Mouse (Mus musculus): ENCODE measurements at regions not wholly inside any gene's neighbourhood (a gene's known extent, or its start where the extent isn't known, plus 50 kb on each side); places are given as distances from the start of the nearest gene placed in this dataset.

DNA sequence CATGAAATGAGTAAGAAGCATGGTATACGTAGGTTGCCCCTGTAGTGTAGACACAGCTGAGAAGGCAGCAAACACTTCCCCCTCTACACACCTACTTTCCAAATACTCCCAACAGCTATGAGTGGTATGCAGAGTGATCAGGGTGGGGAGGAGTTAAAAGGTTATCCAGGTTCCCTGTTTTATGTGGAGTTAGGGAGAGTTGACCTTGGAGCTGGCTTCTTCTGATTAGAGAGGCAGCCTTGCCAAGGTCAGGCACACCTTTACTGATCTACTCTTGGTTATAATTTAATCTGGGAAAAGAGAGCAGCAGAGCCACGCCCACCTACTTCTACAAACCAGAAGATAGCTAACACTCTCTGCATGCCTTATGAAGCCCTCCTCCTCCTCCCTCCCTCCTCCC, 106.7 kb upstream of the Magi1 start:
- H3K36me3 ChIP-seq (ENCODE audit: control insufficient read depth, insufficient read depth, low read length, poor library complexity, severe bottlenecking): no peaks in the 10 kb centered on the region
- no peak overlapping the region for H3K9ac ChIP-seq (ENCODE audit: low read depth, poor library complexity, severe bottlenecking)
- no peaks in the 10 kb centered on the region for H3K4me1 ChIP-seq (ENCODE audit: control insufficient read depth, insufficient read depth, low read length)
- no peak overlapping the region for H3K4me3 ChIP-seq (ENCODE audit: low read depth, low read length)
- no peaks in the 10 kb centered on the region for H3K9me3 ChIP-seq (replicated peaks; ENCODE audit: control insufficient read depth, insufficient read depth, low read length, poor library complexity, severe bottlenecking)
- no peak overlapping the region for H3K27ac ChIP-seq (ENCODE audit: insufficient read depth, low read length)
- H3K27me3 ChIP-seq (ENCODE audit: control insufficient read depth, insufficient read depth, low read length, poor library complexity, severe bottlenecking): 0 out of 2 replicates have a peak, but pooled peaks cover 1% of the 10 kb centered on the region
- no peak for TF ChIP-seq POLR2A (IDR thresholded peaks at IDR 0.05; ENCODE audit: insufficient read depth, low read length)
- TF ChIP-seq EP300 (IDR thresholded peaks at IDR 0.05; ENCODE audit: insufficient read depth, low read depth, low read length): no peak
- TF ChIP-seq CTCF (IDR thresholded peaks at IDR 0.05; ENCODE audit: low read depth, low read length): no peak

DNA sequence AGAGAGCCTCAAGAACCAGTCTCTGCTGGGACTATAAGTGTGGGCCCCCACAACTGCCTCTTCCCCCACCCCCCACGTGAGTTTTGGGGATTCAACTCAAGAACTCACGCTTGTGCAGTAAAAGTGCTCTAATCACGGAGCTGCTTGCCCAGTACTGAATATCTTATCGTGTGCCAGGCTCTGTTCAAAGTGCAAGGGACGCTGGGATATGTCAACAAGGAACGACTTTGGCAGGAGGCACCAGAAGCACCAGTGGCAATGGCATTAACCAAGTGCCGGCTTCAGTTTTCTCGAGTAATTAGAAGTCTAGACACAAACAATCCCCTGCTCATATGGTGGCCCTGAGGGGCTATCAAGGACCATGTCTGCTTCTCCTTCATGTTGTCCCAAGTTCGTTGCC, 106.0 kb upstream of the Magi1 start:
- no peaks in the 10 kb centered on the region for H3K4me1 ChIP-seq (ENCODE audit: control insufficient read depth, insufficient read depth, low read length)
- no peak overlapping the region for H3K4me3 ChIP-seq (ENCODE audit: low read depth, low read length)
- H3K9ac ChIP-seq (ENCODE audit: low read depth, poor library complexity, severe bottlenecking): no peak overlapping the region
- H3K9me3 ChIP-seq (replicated peaks; ENCODE audit: control insufficient read depth, insufficient read depth, low read length, poor library complexity, severe bottlenecking): no peaks in the 10 kb centered on the region
- no peak overlapping the region for H3K27ac ChIP-seq (ENCODE audit: insufficient read depth, low read length)
- H3K36me3 ChIP-seq (ENCODE audit: control insufficient read depth, insufficient read depth, low read length, poor library complexity, severe bottlenecking): no peaks in the 10 kb centered on the region
- TF ChIP-seq CTCF (IDR thresholded peaks at IDR 0.05; ENCODE audit: low read depth, low read length): no peak
- TF ChIP-seq EP300 (IDR thresholded peaks at IDR 0.05; ENCODE audit: insufficient read depth, low read depth, low read length): no peak
- TF ChIP-seq POLR2A (IDR thresholded peaks at IDR 0.05; ENCODE audit: insufficient read depth, low read length): no peak
- 0 out of 2 replicates have a peak, but pooled peaks cover 1% of the 10 kb centered on the region for H3K27me3 ChIP-seq (ENCODE audit: control insufficient read depth, insufficient read depth, low read length, poor library complexity, severe bottlenecking)

DNA sequence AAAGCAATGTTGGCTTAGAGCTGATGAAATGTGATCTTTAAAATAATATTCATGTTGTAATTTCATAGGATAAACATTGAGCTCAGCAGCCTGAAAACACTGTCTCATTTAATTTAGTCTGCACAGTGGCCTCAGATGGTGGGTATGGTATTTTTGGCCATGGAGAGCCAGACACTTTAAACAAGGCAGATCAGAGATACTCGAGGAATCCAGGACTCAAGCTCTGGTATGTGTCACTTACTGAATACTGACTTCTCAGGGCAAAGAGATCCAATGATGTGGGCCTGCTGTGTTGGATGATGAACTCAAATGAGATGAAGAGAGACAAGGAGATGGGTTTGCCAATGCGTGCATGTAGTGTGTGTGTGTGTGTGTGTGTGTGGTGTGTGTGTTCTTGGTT, 103.9 kb upstream of the Magi1 start:
- no peaks in the 10 kb centered on the region for H3K4me1 ChIP-seq (ENCODE audit: control insufficient read depth, insufficient read depth, low read length)
- no peak overlapping the region for H3K9ac ChIP-seq (ENCODE audit: low read depth, poor library complexity, severe bottlenecking)
- 0 out of 2 replicates have a peak, but pooled peaks cover 1% of the 10 kb centered on the region for H3K27me3 ChIP-seq (ENCODE audit: control insufficient read depth, insufficient read depth, low read length, poor library complexity, severe bottlenecking)

DNA sequence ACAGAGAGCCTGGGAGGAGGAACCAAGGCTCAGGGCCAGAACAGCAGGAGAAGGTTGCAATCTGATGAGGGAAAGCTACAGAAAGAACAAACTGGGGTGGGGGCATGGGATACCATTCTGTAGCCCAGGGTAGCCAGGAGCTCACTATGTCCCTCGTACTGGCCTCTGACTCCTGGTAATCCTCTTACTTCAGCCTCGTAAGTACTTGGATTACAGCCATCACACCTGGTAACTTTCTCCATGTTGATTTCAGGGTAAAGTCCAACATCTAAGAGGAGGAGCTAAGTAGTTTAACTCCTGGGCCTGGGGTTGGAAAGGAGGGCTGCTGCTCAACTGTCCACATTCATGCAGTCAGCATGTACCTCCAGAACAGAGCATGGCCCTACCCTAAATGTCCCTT, 101.8 kb upstream of the Magi1 start:
- no peak for TF ChIP-seq CTCF (IDR thresholded peaks at IDR 0.05; ENCODE audit: low read depth, low read length)
- no peak for TF ChIP-seq POLR2A (IDR thresholded peaks at IDR 0.05; ENCODE audit: insufficient read depth, low read length)
- no peak for TF ChIP-seq EP300 (IDR thresholded peaks at IDR 0.05; ENCODE audit: insufficient read depth, low read depth, low read length)
- Histone ChIP-seq H3K36me3 (ENCODE audit: control insufficient read depth, insufficient read depth, low read length, poor library complexity, severe bottlenecking) (no peaks in the 10 kb centered on the region), H3K9me3 (replicated peaks; ENCODE audit: control insufficient read depth, insufficient read depth, low read length, poor library complexity, severe bottlenecking) (no peaks in the 10 kb centered on the region), H3K4me1 (ENCODE audit: control insufficient read depth, insufficient read depth, low read length) (no peaks in the 10 kb centered on the region), H3K4me3 (ENCODE audit: low read depth, low read length) (no peak overlapping the region), H3K9ac (ENCODE audit: low read depth, poor library complexity, severe bottlenecking) (no peak overlapping the region), H3K27me3 (ENCODE audit: control insufficient read depth, insufficient read depth, low read length, poor library complexity, severe bottlenecking) (0 out of 2 replicates have a peak, but pooled peaks cover 1% of the 10 kb centered on the region), H3K27ac (ENCODE audit: insufficient read depth, low read length) (no peak overlapping the region)

More for the DNA sequence above, 103.9 kb upstream of the Magi1 start:
- Histone ChIP-seq H3K9me3 (replicated peaks; ENCODE audit: control insufficient read depth, insufficient read depth, low read length, poor library complexity, severe bottlenecking) (no peaks in the 10 kb centered on the region), H3K36me3 (ENCODE audit: control insufficient read depth, insufficient read depth, low read length, poor library complexity, severe bottlenecking) (no peaks in the 10 kb centered on the region), H3K4me3 (ENCODE audit: low read depth, low read length) (no peak overlapping the region), H3K27ac (ENCODE audit: insufficient read depth, low read length) (no peak overlapping the region)
- TF ChIP-seq EP300 (IDR thresholded peaks at IDR 0.05; ENCODE audit: insufficient read depth, low read depth, low read length): no peak
- no peak for TF ChIP-seq CTCF (IDR thresholded peaks at IDR 0.05; ENCODE audit: low read depth, low read length)
- no peak for TF ChIP-seq POLR2A (IDR thresholded peaks at IDR 0.05; ENCODE audit: insufficient read depth, low read length)

DNA sequence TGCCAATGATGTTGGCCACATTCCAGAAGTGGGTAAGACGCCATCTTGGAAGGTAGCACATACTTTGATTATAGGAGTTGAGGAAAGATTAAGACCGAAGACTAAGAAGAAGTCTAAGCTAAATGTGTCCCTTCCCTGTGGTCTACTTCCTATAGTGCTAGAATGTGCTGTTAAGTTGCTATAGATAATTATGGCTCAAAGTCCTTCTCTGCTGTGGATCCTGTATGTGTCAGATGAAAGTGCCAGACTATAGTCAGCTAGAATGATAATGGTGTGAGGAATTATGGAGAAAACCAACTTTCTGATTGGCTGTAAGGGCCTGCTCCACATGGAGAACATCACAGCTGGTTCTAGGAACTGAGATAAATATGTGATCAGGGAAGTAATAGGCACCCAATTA, 86.3 kb upstream of the Magi1 start:
- no peak overlapping the region for H3K27ac ChIP-seq (ENCODE audit: insufficient read depth, low read length)
- H3K36me3 ChIP-seq (ENCODE audit: control insufficient read depth, insufficient read depth, low read length, poor library complexity, severe bottlenecking): no peaks in the 10 kb centered on the region
- H3K4me3 ChIP-seq (ENCODE audit: low read depth, low read length): no peak overlapping the region
- 0 out of 2 replicates have a peak, but pooled peaks cover 3% of the 10 kb centered on the region for H3K9me3 ChIP-seq (replicated peaks; ENCODE audit: control insufficient read depth, insufficient read depth, low read length, poor library complexity, severe bottlenecking)
- TF ChIP-seq POLR2A (IDR thresholded peaks at IDR 0.05; ENCODE audit: insufficient read depth, low read length) (no peak), CTCF (IDR thresholded peaks at IDR 0.05; ENCODE audit: low read depth, low read length) (no peak), EP300 (IDR thresholded peaks at IDR 0.05; ENCODE audit: insufficient read depth, low read depth, low read length) (no peak)
- H3K27me3 ChIP-seq (ENCODE audit: control insufficient read depth, insufficient read depth, low read length, poor library complexity, severe bottlenecking): no peaks in the 10 kb centered on the region
- no peaks in the 10 kb centered on the region for H3K4me1 ChIP-seq (ENCODE audit: control insufficient read depth, insufficient read depth, low read length)
- H3K9ac ChIP-seq (ENCODE audit: low read depth, poor library complexity, severe bottlenecking): no peak overlapping the region

DNA sequence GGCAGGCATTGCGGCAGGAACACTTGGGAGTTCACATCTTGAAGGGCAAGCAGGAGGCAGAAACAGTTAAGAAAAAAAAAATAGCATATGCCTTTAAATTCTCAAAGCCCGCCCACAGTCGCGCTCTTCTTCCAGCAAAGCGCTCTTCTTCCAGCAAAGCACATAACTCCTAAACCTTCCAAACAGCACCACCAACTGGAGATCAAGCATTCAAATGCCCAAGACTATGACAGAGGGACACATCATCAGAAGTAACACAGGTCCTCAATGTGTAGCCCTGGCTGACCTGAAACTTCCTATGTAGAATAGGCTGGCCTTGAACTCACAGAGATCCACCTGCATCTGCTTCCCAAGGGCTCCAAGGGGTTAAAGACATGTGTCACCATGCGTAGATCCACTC, 80.2 kb upstream of the Magi1 start:
- no peak overlapping the region for H3K27ac ChIP-seq (ENCODE audit: insufficient read depth, low read length)
- TF ChIP-seq CTCF (IDR thresholded peaks at IDR 0.05; ENCODE audit: low read depth, low read length) (no peak), POLR2A (IDR thresholded peaks at IDR 0.05; ENCODE audit: insufficient read depth, low read length) (no peak), EP300 (IDR thresholded peaks at IDR 0.05; ENCODE audit: insufficient read depth, low read depth, low read length) (no peak)
- no peaks in the 10 kb centered on the region for H3K4me1 ChIP-seq (ENCODE audit: control insufficient read depth, insufficient read depth, low read length)
- no peaks in the 10 kb centered on the region for H3K36me3 ChIP-seq (ENCODE audit: control insufficient read depth, insufficient read depth, low read length, poor library complexity, severe bottlenecking)
- no peak overlapping the region for H3K4me3 ChIP-seq (ENCODE audit: low read depth, low read length)
- no peaks in the 10 kb centered on the region for H3K9me3 ChIP-seq (replicated peaks; ENCODE audit: control insufficient read depth, insufficient read depth, low read length, poor library complexity, severe bottlenecking)
- H3K9ac ChIP-seq (ENCODE audit: low read depth, poor library complexity, severe bottlenecking): no peak overlapping the region
- H3K27me3 ChIP-seq (ENCODE audit: control insufficient read depth, insufficient read depth, low read length, poor library complexity, severe bottlenecking): no peaks in the 10 kb centered on the region

Measured in ES-Bruce4 (cell line).